Mouse (Mus musculus) megakaryocyte, embryonic 14.5 days (primary cell): ENCODE measurements at regions not wholly inside any gene's neighbourhood (a gene's known extent, or its start where the extent isn't known, plus 50 kb on each side); places are given as distances from the start of the nearest gene placed in this dataset.

Experiments used
- FLI1 ChIP-seq: IDR thresholded peaks from 2 replicates; pipeline ENCODE4 v1.6.1; 2012; ENCODE audit warnings: low read length, inconsistent platforms, mixed read lengths
- GATA1 ChIP-seq: IDR thresholded peaks from 3 replicates; pipeline ENCODE4 v1.6.1; 2012; ENCODE audit warnings: mixed read lengths, low read length, inconsistent platforms, borderline replicate concordance

DNA sequence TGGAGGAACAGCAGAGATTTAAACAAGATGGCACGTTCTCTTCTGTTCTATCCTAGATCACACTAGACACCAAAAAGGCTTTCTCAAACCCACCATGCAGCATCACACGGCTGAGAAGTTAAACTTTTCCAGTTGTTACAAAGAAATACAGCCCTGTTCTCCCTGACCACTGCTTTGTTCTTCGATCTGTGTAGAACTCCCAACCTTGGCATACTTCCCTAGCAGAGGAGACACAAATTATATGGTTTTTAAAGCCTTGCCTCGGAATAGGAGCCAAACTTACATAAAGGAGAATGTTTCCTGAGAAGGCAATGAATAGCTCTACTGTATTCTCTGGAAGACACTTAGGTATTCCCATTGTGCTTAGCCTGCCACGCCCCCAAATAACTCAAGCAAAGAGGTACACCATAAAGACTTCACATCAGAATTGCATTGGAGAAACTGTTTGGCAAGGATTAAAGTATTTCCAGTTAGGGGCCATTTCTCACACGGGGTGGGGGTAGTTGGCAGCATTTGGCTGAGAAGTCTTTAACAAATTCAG, 114.1 kb upstream of the Ccdc122 start:
- TF ChIP-seq GATA1 = no peak
- TF ChIP-seq FLI1 = no peak
